Mouse (Mus musculus) forebrain, embryonic 11.5 days (tissue): ENCODE measurements at regions not wholly inside any gene's neighbourhood (a gene's known extent, or its start where the extent isn't known, plus 50 kb on each side); places are given as distances from the start of the nearest gene placed in this dataset.

Source experiments
- ATAC-seq: fragments of 200-750 bp; cut with Nextera tagmentation; replicated peaks from 2 replicates; pipeline ENCODE4 v1.8.0; 2017; ENCODE audit warnings: moderate TSS enrichment; ENCODE audit not compliant: low FRiP score
- DNase-seq: peaks from one replicate; pipeline ENCODE4 v3.0.0-alpha.2; 2017; ENCODE audit warnings: low spot score
- H3K27ac ChIP-seq: fragments of 300-500 bp; sonication (generic); 2 replicates; pipeline ENCODE4 v1.5.1; 2014; ENCODE audit warnings: low read depth, low read length
- H3K27me3 ChIP-seq: fragments of 300-500 bp; sonication (generic); 2 replicates; pipeline ENCODE4 v1.6.1; 2014; ENCODE audit warnings: mild to moderate bottlenecking, low read length, mixed read lengths; ENCODE audit not compliant: control insufficient read depth, insufficient read depth
- H3K36me3 ChIP-seq: fragments of 300-500 bp; sonication (generic); 2 replicates; pipeline ENCODE4 v1.6.1; 2014; ENCODE audit warnings: mild to moderate bottlenecking, low read length, moderate library complexity, mixed read lengths; ENCODE audit not compliant: control insufficient read depth, insufficient read depth
- H3K4me1 ChIP-seq: fragments of 300-500 bp; sonication (generic); replicated peaks from 2 replicates; pipeline ENCODE4 v1.6.1; 2014; ENCODE audit warnings: low read length, mixed read lengths; ENCODE audit not compliant: control insufficient read depth, insufficient read depth
- H3K4me2 ChIP-seq: fragments of 300-500 bp; sonication (generic); 2 replicates; pipeline ENCODE4 v1.6.1; 2014; ENCODE audit warnings: low read depth, mild to moderate bottlenecking, low read length, moderate library complexity, mixed read lengths; ENCODE audit not compliant: severe bottlenecking
- H3K4me3 ChIP-seq: fragments of 300-500 bp; sonication (generic); 2 replicates; pipeline ENCODE4 v1.5.1; 2014; ENCODE audit warnings: low read depth, low read length
- H3K9ac ChIP-seq: fragments of 300-500 bp; sonication (generic); 2 replicates; pipeline ENCODE4 v1.6.1; 2014; ENCODE audit warnings: low read length
- H3K9me3 ChIP-seq: fragments of 300-500 bp; sonication (generic); 2 replicates; pipeline ENCODE4 v1.6.1; 2016; ENCODE audit warnings: low read length, mixed read lengths; ENCODE audit not compliant: control insufficient read depth
- WGBS: fragments of 180-500 bp; shearing (Covaris S2); extraction: QIAGEN DNeasy Blood & Tissue Kit; methylation state at CpG from one replicate; pipeline ENCODE4 v1.1.7; 2014; 5-methylcytosine and 5-hydroxymethylcytosine counted together

DNA sequence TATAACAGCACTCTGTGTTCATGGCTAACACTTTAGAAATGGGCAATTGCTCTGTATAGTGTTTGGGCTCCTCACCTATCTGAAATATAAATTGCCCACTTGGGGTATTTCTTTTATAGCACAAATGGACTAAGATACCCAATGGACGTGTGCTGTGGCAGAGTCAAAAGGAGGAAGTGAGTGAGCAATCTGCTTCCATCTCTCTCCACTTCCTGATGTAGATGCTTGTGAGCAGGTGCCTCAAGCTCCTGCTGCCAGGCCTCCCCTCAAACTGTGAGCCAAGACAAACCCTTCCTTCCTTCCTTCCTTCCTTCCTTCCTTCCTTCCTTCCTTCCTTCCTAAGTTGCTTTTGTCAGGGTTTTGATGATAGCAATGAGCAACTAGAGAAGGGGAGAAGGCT, 99.9 kb upstream of the Irf2bp2 start:
- DNase-seq: no peak
- no peak overlapping the region for H3K27ac ChIP-seq
- no peak for ATAC-seq
- H3K27me3 ChIP-seq: no peaks in the 10 kb centered on the region
- no peaks in the 10 kb centered on the region for H3K9me3 ChIP-seq
- no peak overlapping the region for H3K4me2 ChIP-seq
- no peak overlapping the region for H3K4me3 ChIP-seq
- H3K9ac ChIP-seq: no peak overlapping the region
- peaks cover 2% of the 10 kb centered on the region; the same call in 1 of the 2 replicates for H3K4me1 ChIP-seq
- 65% methylated on average over 1 of the region's 1 CpGs for WGBS
- H3K36me3 ChIP-seq: no peaks in the 10 kb centered on the region

DNA sequence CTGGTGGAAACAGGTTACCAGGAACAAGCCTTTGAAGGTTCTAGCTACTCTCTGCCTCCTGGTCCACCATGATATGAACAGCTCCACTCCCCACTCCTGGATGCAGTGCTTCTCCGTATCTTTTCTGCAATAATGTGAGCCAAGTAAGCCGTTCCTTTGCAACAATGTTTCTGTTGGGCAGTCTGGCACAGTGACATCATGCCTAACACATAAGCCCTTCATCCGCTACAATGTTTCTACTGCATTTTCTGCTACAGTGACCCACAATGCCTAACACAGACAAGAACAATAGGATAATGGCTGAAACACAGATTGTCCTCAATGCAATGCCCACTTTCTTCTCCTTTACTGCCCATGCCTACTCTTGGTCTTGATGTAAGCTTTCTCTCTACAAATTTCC, 98.9 kb upstream of the Irf2bp2 start:
- H3K4me2 ChIP-seq: no peak overlapping the region
- H3K9me3 ChIP-seq: no peaks in the 10 kb centered on the region
- no peaks in the 10 kb centered on the region for H3K36me3 ChIP-seq
- no peaks in the 10 kb centered on the region for H3K4me1 ChIP-seq
- DNase-seq (no peak), ATAC-seq (no peak)
- H3K27ac ChIP-seq: no peak overlapping the region
- 69% methylated on average over 3 of the region's 3 CpGs for WGBS
- no peak overlapping the region for H3K9ac ChIP-seq
- no peak overlapping the region for H3K4me3 ChIP-seq
- no peaks in the 10 kb centered on the region for H3K27me3 ChIP-seq

DNA sequence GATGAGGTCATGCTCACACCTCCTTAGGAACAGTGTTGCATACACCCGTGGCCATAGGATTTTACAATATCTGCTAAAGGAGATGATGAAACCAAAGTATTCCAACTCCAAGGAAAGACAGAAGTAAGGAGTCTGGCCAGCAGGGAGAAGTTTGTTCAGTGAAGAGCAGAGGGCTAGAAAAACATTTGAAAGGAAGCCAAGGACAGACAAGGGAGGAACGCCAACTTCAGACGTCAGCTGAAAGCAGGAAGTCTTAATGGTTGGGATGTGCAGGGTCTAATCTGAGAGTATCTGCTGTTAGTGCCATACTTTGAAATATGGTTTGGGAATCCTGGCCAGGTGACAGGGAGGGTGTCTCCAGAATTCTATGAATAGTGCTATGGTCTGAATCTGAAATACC, 98.5 kb upstream of the Irf2bp2 start:
- no peak overlapping the region for H3K9ac ChIP-seq

DNA sequence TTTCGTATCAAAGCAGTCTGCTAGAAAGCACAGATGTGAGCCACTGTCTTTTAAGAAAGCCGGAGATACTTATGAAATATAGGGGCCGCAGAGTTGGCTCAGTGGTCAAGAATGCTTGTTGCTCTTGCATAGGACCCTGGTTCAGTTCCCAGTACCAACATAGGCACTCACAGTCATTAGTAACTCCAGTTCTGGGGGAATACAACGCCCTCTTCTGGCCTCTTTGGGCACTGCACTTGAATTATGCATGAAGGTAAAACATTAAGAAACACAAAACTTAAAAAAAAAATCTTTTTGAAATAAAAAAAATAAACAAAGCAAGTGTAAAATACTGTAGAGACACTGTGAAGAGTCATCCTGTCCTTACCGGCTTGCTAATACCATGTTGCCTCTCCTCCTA, 94.7 kb upstream of the Irf2bp2 start:
- WGBS: 77% methylated on average over 5 of the region's 5 CpGs
- Histone ChIP-seq H3K9me3 (no peaks in the 10 kb centered on the region), H3K4me2 (no peak overlapping the region), H3K36me3 (no peaks in the 10 kb centered on the region), H3K4me3 (no peak overlapping the region), H3K4me1 (no peaks in the 10 kb centered on the region), H3K27ac (no peak overlapping the region), H3K9ac (no peak overlapping the region), H3K27me3 (no peaks in the 10 kb centered on the region)
- ATAC-seq (no peak), DNase-seq (no peak)

More for the DNA sequence above, 98.5 kb upstream of the Irf2bp2 start:
- Histone ChIP-seq H3K36me3 (no peaks in the 10 kb centered on the region), H3K27me3 (no peaks in the 10 kb centered on the region), H3K27ac (no peak overlapping the region), H3K4me2 (no peak overlapping the region), H3K4me1 (no peaks in the 10 kb centered on the region), H3K9me3 (no peaks in the 10 kb centered on the region), H3K4me3 (no peak overlapping the region)
- ATAC-seq (no peak), DNase-seq (no peak)
- 92% methylated on average over 3 of the region's 3 CpGs for WGBS

DNA sequence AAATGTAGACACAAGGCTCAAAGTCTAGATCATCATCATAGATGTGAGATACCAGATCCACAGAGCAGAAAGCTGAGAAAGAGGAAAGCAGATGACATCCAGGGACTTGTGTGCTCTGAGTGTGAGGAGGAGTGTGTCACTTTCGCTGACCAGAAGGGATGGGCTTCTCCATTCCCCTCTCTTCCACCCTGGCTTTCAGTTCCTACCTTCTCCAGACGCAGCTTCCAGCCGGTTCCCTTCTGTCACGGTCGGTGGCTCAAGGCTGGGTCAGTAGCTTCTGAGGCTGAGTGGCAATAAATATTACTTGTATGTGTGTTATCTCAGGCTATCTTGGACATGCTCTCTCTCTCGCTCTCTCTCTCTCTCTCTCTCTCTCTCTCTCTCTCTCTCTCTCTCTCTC, 94.2 kb upstream of the Irf2bp2 start:
- Histone ChIP-seq H3K4me3 (no peak overlapping the region), H3K27ac (no peak overlapping the region), H3K27me3 (no peaks in the 10 kb centered on the region), H3K4me1 (no peaks in the 10 kb centered on the region), H3K9me3 (no peaks in the 10 kb centered on the region), H3K4me2 (no peak overlapping the region), H3K9ac (no peak overlapping the region), H3K36me3 (no peaks in the 10 kb centered on the region)
- DNase-seq (no peak), ATAC-seq (no peak)
- 96% methylated on average over 6 of the region's 6 CpGs for WGBS

DNA sequence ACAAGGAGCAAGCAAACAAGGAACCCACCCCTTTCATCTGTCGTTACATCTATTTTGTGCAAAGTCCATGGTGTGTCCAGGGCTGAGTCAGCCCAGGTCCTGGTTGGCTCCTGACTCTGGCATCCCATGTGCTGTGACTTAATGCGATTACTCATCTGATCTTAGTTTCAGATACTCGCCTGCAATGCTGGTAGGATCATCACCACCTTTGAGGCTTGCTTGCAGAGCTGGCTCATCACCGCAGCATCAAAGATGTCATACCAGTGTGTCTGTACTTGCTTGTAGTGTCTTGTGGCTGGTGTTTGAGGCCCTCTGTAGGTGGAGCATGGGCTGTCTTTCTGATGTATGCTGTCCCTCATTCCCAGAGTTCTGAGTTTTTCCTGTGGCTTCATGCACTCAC, 93.0 kb upstream of the Irf2bp2 start:
- no peak overlapping the region for H3K27ac ChIP-seq
- H3K4me2 ChIP-seq: no peak overlapping the region
- WGBS: 89% methylated on average over 4 of the region's 4 CpGs
- H3K4me3 ChIP-seq: no peak overlapping the region
- no peak for DNase-seq
- H3K27me3 ChIP-seq: no peaks in the 10 kb centered on the region
- no peaks in the 10 kb centered on the region for H3K4me1 ChIP-seq
- ATAC-seq: no peak
- no peaks in the 10 kb centered on the region for H3K9me3 ChIP-seq
- H3K36me3 ChIP-seq: no peaks in the 10 kb centered on the region
- no peak overlapping the region for H3K9ac ChIP-seq

DNA sequence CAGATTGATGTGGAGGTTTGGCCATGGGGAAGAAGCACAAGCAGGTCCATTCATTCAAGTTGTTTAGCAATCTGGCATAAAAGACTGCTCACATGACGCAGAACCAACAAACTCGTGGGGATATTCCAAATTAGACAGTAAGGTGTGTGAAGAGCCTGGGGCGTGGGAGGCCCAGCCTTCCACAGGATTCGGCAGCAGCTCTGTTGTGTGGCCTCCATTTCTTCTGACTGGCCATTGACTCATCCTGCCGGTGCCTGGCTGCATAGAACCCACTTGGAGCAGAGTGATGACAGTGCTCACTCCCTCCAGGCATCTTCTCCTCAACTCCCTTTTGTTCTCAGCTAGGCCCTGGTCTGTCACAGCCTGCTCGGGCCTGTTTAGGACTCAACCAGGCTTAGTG, 91.6 kb upstream of the Irf2bp2 start:
- no peaks in the 10 kb centered on the region for H3K27me3 ChIP-seq
- no peaks in the 10 kb centered on the region for H3K4me1 ChIP-seq
- H3K4me2 ChIP-seq: no peak overlapping the region
- no peaks in the 10 kb centered on the region for H3K9me3 ChIP-seq
- H3K27ac ChIP-seq: no peak overlapping the region
- H3K9ac ChIP-seq: no peak overlapping the region
- no peak overlapping the region for H3K4me3 ChIP-seq
- DNase-seq: no peak
- no peaks in the 10 kb centered on the region for H3K36me3 ChIP-seq
- 69% methylated on average over 6 of the region's 6 CpGs for WGBS
- ATAC-seq: no peak

DNA sequence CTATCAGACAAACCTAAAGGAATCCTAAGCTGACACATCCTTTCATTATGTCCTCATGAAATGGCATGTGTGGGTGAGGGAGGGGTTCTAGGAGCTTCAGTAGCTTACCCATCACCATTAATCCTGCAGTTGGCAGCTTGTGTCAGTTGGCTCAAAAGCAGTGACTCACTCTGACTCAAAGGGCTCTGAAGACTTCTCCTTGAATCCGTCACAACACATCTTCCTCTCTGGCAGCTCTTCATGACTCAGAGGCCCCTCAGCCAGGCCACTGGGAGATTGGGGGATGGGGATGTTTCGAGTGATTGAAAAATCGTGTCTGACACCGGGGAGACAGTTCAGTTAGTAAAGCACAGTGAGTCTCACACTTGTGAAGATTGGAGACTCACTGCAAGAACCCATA, 90.2 kb upstream of the Irf2bp2 start:
- no peaks in the 10 kb centered on the region for H3K36me3 ChIP-seq

DNA sequence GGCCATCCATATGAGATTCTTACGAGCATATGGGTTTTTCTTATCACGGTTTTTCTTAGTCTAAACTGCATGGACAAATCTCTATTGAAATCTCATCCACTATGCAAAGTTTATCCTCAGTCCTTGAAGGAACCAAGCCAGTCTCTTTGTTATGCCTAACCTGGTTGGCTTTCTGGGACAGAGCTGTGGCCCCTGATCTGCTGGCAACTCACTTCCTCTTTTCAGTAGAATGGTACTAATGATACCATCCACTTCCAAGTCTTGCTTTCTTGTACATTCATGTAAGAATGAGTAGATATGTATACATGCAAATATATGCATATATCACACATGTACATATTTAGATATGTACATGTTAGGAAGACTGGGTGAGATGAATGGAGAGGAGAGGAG, 89.8 kb upstream of the Irf2bp2 start:
- Histone ChIP-seq H3K9me3 (no peaks in the 10 kb centered on the region), H3K36me3 (no peaks in the 10 kb centered on the region), H3K4me2 (no peak overlapping the region), H3K4me1 (no peaks in the 10 kb centered on the region), H3K4me3 (no peak overlapping the region), H3K27me3 (no peaks in the 10 kb centered on the region), H3K9ac (no peak overlapping the region), H3K27ac (no peak overlapping the region)
- ATAC-seq (no peak), DNase-seq (no peak)
- 95% methylated on average over 2 of the region's 2 CpGs for WGBS

More for the DNA sequence above, 90.2 kb upstream of the Irf2bp2 start:
- Histone ChIP-seq H3K4me1 (no peaks in the 10 kb centered on the region), H3K27ac (no peak overlapping the region), H3K4me3 (no peak overlapping the region), H3K9me3 (no peaks in the 10 kb centered on the region), H3K27me3 (no peaks in the 10 kb centered on the region), H3K9ac (no peak overlapping the region), H3K4me2 (no peak overlapping the region)
- 80% methylated on average over 4 of the region's 4 CpGs for WGBS
- ATAC-seq (no peak), DNase-seq (no peak)
